In genomic region chr5:114218771-114219170, GRCm38 (mm10) we compare ENCODE assay signal across 42 mouse cellular contexts. TPM values are rescaled to one million over a fixed set of nuclear protein-coding genes. Genes with fewer than 3 reads are reported as not detected.
"Had no signal": no experiment of that assay in that cellular context is flagged by ENCODE, and none has a peak within 500 bp of the region (broad histone marks: within the 10 kb centered on the region; RNA-seq: fewer than 3 reads in every experiment).

No protein-coding gene starts in this region.

- H3K4me2 ChIP-seq: limb, embryonic 12.5 days; limb, embryonic 13.5 days; liver, embryonic 11.5 days; liver, embryonic 12.5 days; liver, embryonic 13.5 days; liver, embryonic 15.5 days; lung, embryonic 14.5 days; lung, embryonic 15.5 days; midbrain, embryonic 11.5 days; midbrain, embryonic 12.5 days; midbrain, embryonic 13.5 days; midbrain, embryonic 15.5 days; neural tube, embryonic 12.5 days had no signal

- ATAC-seq: liver, embryonic 12.5 days; liver, postnatal 0 days; lung, postnatal 0 days; midbrain, embryonic 13.5 days; midbrain, embryonic 15.5 days; midbrain, embryonic 16.5 days had no signal

- H3K4me1 ChIP-seq: limb, embryonic 12.5 days; limb, embryonic 13.5 days; lung, embryonic 15.5 days; megakaryocyte, embryonic 14.5 days; midbrain, embryonic 10.5 days; midbrain, embryonic 12.5 days; midbrain, embryonic 13.5 days; midbrain, embryonic 15.5 days; neural tube, embryonic 12.5 days had no signal

- DNase-seq: left cerebral cortex, postnatal 4 days; liver; liver, embryonic 13.5 days; liver, postnatal 0 days; lung, adult 18-20 months; lung, adult 2 months; lung, embryonic 14.5 days; lung, postnatal 10 days; lung, postnatal 14 days; lung, postnatal 36 days; lung, postnatal 4 days had no signal

- H3K36me3 ChIP-seq: liver, embryonic 12.5 days; liver, embryonic 13.5 days; liver, embryonic 15.5 days; lung, embryonic 15.5 days; midbrain, embryonic 10.5 days; midbrain, embryonic 12.5 days; midbrain, embryonic 13.5 days; midbrain, embryonic 15.5 days; neural tube, embryonic 12.5 days had no signal

- H3K9me3 ChIP-seq: limb, embryonic 13.5 days; liver, embryonic 13.5 days; liver, embryonic 15.5 days; lung, embryonic 15.5 days; midbrain, embryonic 10.5 days; midbrain, embryonic 13.5 days; midbrain, embryonic 15.5 days; neural tube, embryonic 12.5 days had no signal

- H3K9ac ChIP-seq: limb, embryonic 12.5 days; limb, embryonic 13.5 days; liver, embryonic 12.5 days; liver, embryonic 13.5 days; liver, embryonic 14.5 days; liver, embryonic 15.5 days; liver, postnatal 0 days; lung, embryonic 14.5 days; lung, embryonic 15.5 days; midbrain, embryonic 12.5 days; midbrain, embryonic 13.5 days; midbrain, embryonic 15.5 days; neural tube, embryonic 12.5 days had no signal

- H3K27me3 ChIP-seq: limb, embryonic 12.5 days; limb, embryonic 13.5 days; liver, embryonic 12.5 days; liver, embryonic 13.5 days; liver, embryonic 15.5 days; lung, embryonic 15.5 days; midbrain, embryonic 12.5 days; midbrain, embryonic 13.5 days; midbrain, embryonic 15.5 days; neural tube, embryonic 12.5 days had no signal

- H3K27ac ChIP-seq: left cerebral cortex, adult 2 months; limb, embryonic 12.5 days; limb, embryonic 13.5 days; liver, embryonic 12.5 days; liver, embryonic 13.5 days; liver, embryonic 14.5 days; liver, embryonic 15.5 days; lung, embryonic 15.5 days; macrophage; midbrain, embryonic 10.5 days; midbrain, embryonic 12.5 days; midbrain, embryonic 13.5 days; midbrain, embryonic 15.5 days; neural tube, embryonic 12.5 days had no signal

- H3K4me3 ChIP-seq: left cerebral cortex, adult 2 months; limb, embryonic 12.5 days; limb, embryonic 13.5 days; liver, embryonic 12.5 days; liver, embryonic 13.5 days; liver, embryonic 15.5 days; lung, embryonic 15.5 days; megakaryocyte, embryonic 14.5 days; midbrain, embryonic 10.5 days; midbrain, embryonic 12.5 days; midbrain, embryonic 13.5 days; midbrain, embryonic 15.5 days; myocyte; neural tube, embryonic 12.5 days had no signal

RNA-seq across cellular contexts. Expression of gene Foxn4, which starts 54.8 kb away (rescaled TPM):
- total RNA-seq: left cerebral cortex, adult 2 months; left cerebral cortex, adult 8-10 months; left cerebral cortex, postnatal 10 days; left cerebral cortex, postnatal 14 days; left cerebral cortex, postnatal 25 days; left cerebral cortex, postnatal 36 days; liver, adult 2 months; megakaryocyte progenitor cell, adult 5-6 weeks; megakaryocyte, adult 5-6 weeks; megakaryocyte-erythroid progenitor cell, adult 5-6 weeks; monocyte, adult 5-6 weeks had no signal
- polyA plus RNA-seq: limb, embryonic 11.5 days; limb, embryonic 12.5 days; limb, embryonic 13.5 days; liver, adult 2 months; liver, embryonic 11.5 days; liver, embryonic 12.5 days; liver, embryonic 13.5 days; liver, embryonic 14.5 days; liver, embryonic 15.5 days; liver, embryonic 16.5 days; liver, postnatal 0 days; macrophage had no signal
